Mouse (Mus musculus): ENCODE measurements around the gene Gm10477. TPM values are rescaled to one million over a fixed set of nuclear protein-coding genes. Genes with fewer than 3 reads are reported as not detected.

The Gm10477 gene
- polyA plus RNA-seq, 1 experiment from 2014 or later: not detected

- no peak for ATAC-seq (ENCODE audit: low FRiP score)
- no peak overlapping the region for H3K9ac ChIP-seq (ENCODE audit: low read depth, low read length)
- no peaks in the 10 kb centered on the region for H3K36me3 ChIP-seq (ENCODE audit: control insufficient read depth, insufficient read depth, low read length)
- no peak overlapping the region for H3K4me3 ChIP-seq (ENCODE audit: low read depth, low read length)
- H3K4me1 ChIP-seq (replicated peaks; ENCODE audit: control insufficient read depth, insufficient read depth, low read length): no peaks in the 10 kb centered on the region
- DNase-seq (ENCODE audit: low spot score): peak; percentile 15
- H3K4me2 ChIP-seq (replicated peaks; ENCODE audit: low read depth, low read length): no peak overlapping the region
- WGBS: 22% methylated on average over 6 of the region's 6 CpGs
- no peaks in the 10 kb centered on the region for H3K27me3 ChIP-seq (ENCODE audit: control insufficient read depth, insufficient read depth, low read length)
- H3K27ac ChIP-seq (ENCODE audit: low read depth, low read length): no peak overlapping the region
- no peaks in the 10 kb centered on the region for H3K9me3 ChIP-seq (ENCODE audit: control insufficient read depth, low read length)
Measured at GRCm38 (mm10) chrX:56572465-56572864, 47.9 kb downstream of the Gm10477 start.

Other genes starting within 250 kb of the Gm10477 start
- gene Zfp449, start 178.3 kb upstream of the Gm10477 start, polyA plus RNA-seq (2014; fragmentation: Nextera tagmentation; extraction: Ambion mirVana): 8.7 and 9.3 TPM in 2 replicates
- 3.3 and 3.5 TPM in 2 replicates for gene Smim10l2a, start 150.2 kb upstream of the Gm10477 start, polyA plus RNA-seq (2014; fragmentation: Nextera tagmentation; extraction: Ambion mirVana)
- gene Gm2174, start 76.8 kb upstream of the Gm10477 start, polyA plus RNA-seq (2014; fragmentation: Nextera tagmentation; extraction: Ambion mirVana): 1.6 and 2.4 TPM in 2 replicates
- gene Ints6l, start 69.9 kb upstream of the Gm10477 start, polyA plus RNA-seq (2014; fragmentation: Nextera tagmentation; extraction: Ambion mirVana): 24.7 and 25.8 TPM in 2 replicates
- 0.47 TPM in 1 of 2 replicates, not detected in the other for gene Gm648, start 24.9 kb downstream of the Gm10477 start, polyA plus RNA-seq (2014; fragmentation: Nextera tagmentation; extraction: Ambion mirVana)
- 49.1 and 50.1 TPM in 2 replicates for gene Mmgt1, start 73.3 kb downstream of the Gm10477 start, polyA plus RNA-seq (2014; fragmentation: Nextera tagmentation; extraction: Ambion mirVana)
- 14.0 and 16.1 TPM in 2 replicates for gene Slc9a6, start 85.0 kb downstream of the Gm10477 start, polyA plus RNA-seq (2014; fragmentation: Nextera tagmentation; extraction: Ambion mirVana)
- 81.5 and 87.0 TPM in 2 replicates for gene Fhl1, start 207.0 kb downstream of the Gm10477 start, polyA plus RNA-seq (2014; fragmentation: Nextera tagmentation; extraction: Ambion mirVana)